Mouse (Mus musculus) frontal cortex, adult 2 months (tissue): ENCODE results near the gene 2310061N02Rik. TPM values are rescaled to one million over a fixed set of nuclear protein-coding genes. Genes with fewer than 3 reads are reported as not detected.
"Not testable (repeated sequence)": the region's sequence is repeated elsewhere in the genome, so short reads cannot be mapped to it uniquely, and the experiment has no call there.

Source experiments
- DNase-seq, 2 experiments: peaks; one replicate each; pipeline ENCODE4 v3.0.0; 2022; ENCODE audit warnings: low spot score in 1 of 2; ENCODE audit errors: extremely low spot score in 1 of 2
- polyA plus RNA-seq: library from polyadenylated mRNA; depleted of rRNA; stranded (reverse); fragments of >200 nt; gene quantifications from 2 replicates; pipeline ENCODE4 v1.2.3, GENCODE M21; 2012; rRNA removed

Gene 2310061N02Rik
- not detected in 2 replicates for polyA plus RNA-seq

DNA sequence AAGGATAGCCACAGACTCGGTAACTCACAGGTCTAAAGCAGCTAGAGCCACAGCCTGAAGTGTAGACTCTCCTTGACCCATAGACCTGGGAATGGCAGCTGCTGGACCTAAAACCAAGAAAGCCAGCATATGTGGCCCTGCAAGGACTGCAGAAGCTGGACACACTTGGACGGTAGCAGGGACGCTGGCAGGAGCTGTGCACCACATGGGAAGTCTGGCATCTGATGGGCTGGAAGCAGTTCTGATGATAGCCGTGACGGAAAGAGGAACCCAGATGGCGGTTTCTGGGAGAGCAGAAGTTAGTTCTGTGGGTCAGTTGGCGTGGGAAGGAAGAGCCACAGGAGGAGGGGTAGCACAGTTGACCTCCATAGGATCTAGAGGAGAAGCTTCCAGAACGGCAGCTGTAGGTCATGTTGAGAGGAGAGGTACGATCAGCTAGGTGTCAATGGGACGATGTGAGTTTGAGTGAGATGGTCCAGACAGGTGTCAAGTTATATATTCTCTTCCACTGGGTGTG lies at the start of gene 2310061N02Rik:
Gene 2310061N02Rik (minus strand): TSS at position 467 of the 517 bp plus-strand sequence.
- no peak for DNase-seq

DNA sequence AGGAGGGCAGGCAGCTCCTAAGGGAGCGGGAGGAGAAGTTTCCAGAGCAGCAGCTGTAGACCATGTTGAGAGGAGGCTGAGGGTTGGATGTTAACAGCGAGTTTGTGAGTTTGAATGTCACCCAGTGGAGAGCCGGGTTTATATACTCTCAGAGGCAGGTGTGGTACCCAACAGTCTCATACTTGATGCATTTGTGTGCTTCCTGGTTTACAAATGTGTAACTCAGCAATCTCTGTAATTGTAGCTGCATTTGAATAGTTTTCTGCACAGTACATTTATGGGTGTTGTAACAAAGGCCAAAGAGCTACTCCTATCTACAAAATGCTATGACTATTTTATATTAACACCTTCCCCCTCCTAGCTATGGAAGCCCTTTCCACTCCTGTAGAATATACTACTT lies 43.8 kb upstream of the 2310061N02Rik start, which contains the start of gene Krtap13:
Gene Krtap13 (minus strand): TSS at position 101 of the 400 bp plus-strand sequence.
- DNase-seq = not testable (repeated sequence)

DNA sequence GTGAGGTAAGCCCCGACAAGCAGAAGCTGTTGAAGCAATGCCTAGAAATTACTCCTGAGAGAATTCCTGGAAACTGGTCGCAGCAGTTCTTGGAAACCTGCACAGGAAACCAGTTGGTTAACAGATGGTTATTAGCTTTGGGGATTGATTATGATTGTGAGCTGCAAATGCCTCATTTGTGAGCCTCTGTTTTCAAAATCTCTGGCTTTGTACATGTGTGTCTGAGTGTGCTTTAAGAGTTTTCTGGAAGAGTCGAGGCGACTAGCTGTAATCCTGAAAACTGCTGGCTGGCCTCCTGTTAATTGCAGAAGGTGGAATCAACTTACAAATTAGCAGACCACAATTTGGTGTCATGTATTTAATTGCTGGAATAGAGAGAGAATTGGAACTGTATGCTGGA lies 40.2 kb upstream of the 2310061N02Rik start:
- DNase-seq = no peak

DNA sequence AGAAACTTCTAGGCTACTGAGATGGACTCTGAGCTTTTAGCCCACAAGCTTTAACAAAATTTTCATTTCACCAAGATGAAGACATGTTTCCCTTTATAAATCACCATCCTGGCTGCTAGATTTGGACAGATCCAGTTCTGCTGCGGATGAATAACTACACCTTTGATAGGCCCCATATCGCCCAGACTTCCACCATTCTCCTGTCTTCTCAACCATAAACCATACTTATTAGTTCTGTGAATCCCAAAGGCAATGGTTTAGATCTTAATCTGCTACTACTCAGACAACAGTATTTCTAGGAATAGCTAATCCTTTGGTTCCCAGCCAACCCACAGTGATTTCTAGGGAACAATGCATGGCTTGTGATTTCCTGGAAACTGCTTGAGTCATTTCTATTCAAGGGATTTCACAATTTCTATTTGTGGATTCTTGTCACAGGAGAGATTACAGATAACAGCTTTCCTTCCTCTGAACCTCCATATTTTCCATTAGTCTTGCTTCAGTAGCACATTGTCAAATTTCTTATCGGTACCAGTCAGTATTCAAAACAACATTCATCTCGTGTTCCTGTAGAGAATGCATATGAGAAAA lies 37.1 kb upstream of the 2310061N02Rik start:
- DNase-seq = no peak

DNA sequence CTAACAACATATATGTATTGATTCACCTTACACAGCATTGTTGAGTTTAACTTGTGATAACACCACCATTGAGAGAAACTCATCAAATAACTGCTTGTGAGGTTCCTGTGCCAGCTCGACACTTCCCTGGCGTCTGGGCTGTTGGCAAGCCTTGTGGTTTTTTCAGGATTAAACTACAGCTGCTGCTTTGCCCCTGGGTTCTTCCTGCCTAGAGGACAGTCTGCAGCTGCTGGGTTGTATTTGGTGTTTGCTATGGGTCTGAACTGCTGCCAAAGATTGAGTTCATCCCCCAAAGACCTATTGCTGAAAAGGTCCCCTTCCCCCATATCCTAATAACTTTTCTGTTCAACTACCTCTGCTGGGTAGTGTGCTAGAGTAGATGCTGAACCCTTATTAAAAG lies 27.6 kb upstream of the 2310061N02Rik start:
- DNase-seq = no peak

DNA sequence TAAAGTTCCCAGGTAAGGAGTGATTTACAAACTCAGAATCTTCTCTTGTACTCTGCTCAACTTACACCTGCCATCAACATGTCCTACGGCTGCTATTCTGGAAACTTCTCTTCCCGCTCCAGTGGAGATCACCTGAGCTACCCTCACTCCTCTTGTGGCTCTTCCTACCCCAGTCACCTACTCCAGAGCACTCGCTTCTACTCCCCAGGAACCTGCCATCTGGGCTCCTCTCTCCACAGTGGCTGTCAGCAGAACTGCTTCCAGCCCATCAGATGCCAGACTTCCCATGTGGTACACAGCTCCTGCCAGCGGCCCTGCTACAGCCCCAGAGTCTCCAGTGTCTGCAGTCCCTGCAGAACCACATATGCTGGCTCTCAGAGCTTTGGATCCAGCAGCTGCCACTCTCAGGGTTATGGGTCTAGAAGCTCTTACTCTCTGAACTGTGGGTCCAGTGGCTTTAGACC lies 21.1 kb upstream of the 2310061N02Rik start, which contains the start of gene Krtap13-1:
Gene Krtap13-1 (plus strand): TSS at position 51 of the 464 bp plus-strand sequence.
- DNase-seq = no peak

DNA sequence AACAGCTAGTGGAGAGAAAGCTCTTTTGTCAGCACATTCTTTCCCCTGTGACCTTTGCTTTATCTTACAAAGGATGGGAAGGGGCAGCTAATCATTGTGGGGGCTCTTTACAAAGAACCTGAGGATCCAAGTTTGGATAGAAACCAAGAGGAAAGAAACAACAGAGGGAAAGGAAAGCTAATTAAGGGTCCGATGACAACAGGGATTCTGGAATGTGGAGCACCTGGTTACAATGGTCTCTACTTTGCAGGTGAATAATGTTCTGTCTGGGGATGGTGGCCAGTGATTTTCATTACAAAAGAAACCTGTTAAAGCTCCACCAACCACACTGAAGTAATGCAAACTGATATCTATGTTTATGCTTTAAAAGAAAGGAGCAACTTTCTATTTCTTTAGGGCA lies 12.3 kb upstream of the 2310061N02Rik start:
- DNase-seq = no peak

DNA sequence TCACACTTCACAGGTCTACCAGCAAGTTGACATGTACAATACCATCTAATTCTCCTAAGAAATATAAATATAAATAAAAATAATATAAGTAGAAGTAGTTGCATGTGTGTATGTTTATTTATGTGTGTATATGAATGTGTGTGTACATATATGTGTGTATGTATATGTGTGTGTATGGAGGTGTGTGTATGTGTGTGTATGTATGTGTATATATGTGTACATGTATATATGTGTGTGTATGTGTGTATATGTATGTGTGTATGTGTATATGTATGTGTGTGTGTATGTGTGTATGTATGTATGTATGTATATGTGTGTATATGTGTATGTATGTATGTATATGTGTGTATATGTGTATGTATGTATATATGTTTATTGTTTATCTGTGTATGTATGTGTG lies 8.8 kb upstream of the 2310061N02Rik start:
- no peak for DNase-seq

DNA sequence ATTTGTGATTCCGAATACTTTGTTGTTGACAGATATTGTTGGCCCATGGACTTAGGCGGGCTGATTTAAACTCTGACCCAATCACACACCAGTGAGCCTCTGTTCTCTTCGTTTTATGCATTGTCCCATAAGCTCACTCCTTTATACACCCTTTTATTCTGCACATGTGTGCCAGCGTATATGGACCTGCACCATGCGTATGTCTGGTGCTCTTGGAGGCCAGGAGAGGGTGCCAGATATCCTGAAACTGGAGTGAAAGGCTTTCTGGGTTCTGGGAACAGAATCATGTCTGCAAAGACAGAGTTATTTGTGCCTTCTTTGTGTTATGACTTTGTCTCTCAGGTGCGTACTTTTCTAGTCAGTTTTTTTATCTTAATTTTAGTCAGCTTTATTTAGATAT lies 3.5 kb upstream of the 2310061N02Rik start:
- no peak for DNase-seq

DNA sequence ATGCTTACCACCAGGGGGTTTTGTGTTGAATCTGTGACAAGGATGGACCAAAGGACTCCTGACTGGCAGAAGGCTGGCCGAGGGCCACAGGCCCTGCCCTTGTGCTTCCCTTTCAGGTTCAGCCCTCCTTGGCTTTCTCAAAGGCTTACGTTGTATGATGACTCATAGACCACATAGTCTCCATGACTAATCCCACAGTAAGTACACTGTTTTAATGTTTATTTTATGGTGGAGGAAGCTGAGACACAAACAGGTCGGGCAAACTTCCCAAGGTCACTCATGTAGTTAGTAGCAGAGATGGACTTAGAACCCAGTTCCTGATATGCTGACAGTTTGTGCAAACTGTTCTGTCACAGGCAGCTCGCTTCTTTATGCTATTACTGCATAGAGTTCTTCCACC lies 3.0 kb upstream of the 2310061N02Rik start:
- no peak for DNase-seq

DNA sequence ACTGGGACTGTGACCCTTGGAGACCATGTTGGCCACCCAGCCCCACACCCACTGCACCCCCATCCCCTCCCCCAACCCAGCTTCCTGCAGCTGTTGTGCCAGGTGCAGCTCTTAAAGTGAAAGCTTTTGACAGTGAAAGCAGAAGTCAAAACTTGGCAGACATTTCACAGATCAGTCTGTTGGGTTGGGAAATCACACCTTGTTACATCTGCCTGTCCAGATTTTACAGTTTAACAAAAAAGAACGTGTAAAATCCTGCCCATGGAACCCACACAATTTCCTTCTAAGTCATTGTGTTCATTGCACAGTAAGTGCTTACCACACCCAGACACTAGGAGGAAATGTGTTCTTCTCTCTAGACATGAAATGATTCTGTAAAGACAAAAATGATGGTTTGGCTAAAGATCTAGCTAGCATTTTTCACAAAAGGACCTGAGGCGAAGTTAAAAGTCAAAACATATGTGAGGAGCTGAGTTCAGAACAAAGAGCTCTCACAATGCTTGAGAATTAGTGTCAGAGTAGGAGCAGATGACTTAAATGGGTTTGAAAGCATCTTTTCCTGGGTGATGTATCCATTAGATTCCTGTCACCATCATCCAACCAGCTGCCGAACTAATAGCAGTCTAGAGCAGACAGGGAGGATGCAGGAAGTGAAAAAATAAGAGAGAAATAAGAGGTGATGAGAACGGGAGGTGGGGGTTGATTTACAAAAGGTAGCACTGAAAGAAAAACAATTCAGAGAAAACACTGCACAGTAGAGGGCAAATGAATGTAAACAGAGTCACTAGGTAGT lies 6.5 kb downstream of the 2310061N02Rik start:
- DNase-seq = no peak

DNA sequence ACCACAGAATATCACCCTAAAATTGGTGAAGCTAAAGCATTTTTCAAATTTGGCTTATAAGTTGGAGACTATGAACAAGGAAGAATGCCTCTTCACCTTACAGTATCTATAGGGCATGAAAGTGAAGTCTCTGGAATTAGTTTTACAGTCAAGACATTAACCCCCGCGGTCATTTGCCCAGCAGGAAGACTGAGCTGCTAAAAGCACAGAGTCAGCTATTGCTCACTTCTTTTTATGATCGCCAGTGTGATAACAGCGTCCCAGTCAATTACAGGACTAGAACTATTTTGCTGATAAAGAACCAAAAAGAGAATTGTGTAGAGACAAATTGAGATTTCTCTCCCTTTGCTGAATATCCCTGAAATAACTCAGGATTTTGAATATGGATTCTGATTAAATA lies 11.5 kb downstream of the 2310061N02Rik start:
- no peak for DNase-seq

DNA sequence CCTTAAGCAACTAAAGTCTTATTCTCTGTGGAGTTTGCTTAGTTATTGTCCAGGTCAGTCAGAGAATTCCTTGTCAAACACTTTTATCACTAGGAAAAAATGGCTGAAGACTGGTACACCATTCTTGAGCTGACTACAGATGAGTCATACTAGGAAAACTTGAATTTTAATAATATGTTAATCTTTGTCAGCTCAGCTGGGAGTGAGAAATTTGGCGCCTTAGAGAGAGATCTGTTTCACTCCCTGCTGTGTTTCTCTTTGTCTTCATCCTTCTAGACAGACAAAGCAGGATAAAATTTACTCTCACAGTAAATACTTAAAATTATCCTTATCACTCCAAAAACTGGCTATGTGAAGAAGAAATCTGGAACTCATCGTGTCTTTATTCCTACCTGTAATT lies 26.5 kb downstream of the 2310061N02Rik start:
- DNase-seq = peak in 1 of 2 experiments; percentile 24

DNA sequence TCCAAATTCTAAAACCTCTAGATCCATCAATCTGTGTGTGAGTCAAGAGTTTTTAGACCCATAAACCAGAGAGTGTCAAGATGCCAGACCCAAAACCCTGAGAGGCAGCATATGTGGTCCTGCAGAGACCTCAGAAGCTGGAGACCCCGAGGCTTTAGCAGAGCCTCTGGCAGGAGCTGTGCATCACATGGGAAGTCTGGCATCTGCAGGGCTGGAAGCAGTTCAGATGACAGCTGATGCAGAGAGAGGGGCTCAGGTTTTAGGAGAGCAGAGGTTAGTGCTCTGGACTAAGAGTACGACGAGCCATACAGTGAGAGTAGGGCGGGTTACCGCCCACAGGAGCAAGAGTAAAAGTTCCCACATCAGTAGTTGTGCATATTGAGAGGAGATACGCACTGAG lies 28.7 kb downstream of the 2310061N02Rik start:
- DNase-seq = no peak

DNA sequence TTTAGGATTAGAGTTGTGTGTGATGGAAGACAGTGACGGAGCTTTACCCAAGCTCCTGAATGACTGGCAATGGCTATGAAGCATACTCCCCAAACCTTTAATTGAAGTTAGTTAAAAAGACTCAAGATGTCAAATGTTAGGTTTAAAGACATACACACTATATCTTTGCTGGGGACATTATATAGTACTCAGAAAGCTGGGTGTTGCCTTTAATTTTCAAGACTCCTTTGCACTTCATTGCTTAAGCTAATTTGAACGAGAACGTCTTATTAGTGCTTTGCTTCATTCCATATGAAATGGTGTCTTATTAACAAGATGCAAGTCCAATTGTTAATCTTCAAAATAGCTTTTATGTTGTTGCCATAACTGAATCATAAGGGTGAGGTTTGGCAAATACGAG lies 36.2 kb downstream of the 2310061N02Rik start, which contains the start of gene Krtap27-1:
Gene Krtap27-1 (minus strand): TSS at position 101 of the 400 bp plus-strand sequence.
- DNase-seq = no peak

DNA sequence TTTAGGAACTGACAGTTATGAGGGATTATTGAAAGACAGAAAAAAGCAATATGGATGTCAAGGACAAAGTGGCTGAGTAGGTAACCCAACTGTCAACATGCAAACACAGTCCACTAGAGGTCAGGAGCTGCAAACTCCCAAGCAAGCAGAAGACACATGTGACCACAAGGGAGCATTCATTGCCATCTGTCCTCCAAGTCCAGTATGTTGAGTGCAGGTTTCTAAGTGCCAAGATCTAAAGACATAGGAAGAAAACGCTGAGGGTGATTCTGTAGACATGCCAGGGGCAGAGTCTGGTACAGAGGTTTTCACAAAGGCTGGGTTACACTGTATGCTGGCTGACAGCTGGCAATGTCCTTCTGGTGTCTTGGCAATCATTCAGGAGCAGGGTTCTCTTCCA lies 50.3 kb downstream of the 2310061N02Rik start:
- DNase-seq = no peak

Other genes with a start within 250 kb of the 2310061N02Rik start
- gene Cldn17, start 201.0 kb downstream of the 2310061N02Rik start, polyA plus RNA-seq = not detected in 2 replicates
- gene Cldn8, start 144.8 kb downstream of the 2310061N02Rik start, polyA plus RNA-seq = 0.06 TPM in 1 of 2 replicates, not detected in the other
- gene Krtap24-1, start 95.7 kb downstream of the 2310061N02Rik start, polyA plus RNA-seq = not detected in 2 replicates
- not detected in 2 replicates for gene 2310079G19Rik, start 80.3 kb downstream of the 2310061N02Rik start, polyA plus RNA-seq
- not detected in 2 replicates for gene Krtap26-1, start 60.2 kb downstream of the 2310061N02Rik start, polyA plus RNA-seq
- gene Krtap27-1, start 36.3 kb downstream of the 2310061N02Rik start, polyA plus RNA-seq = not detected in 2 replicates
- not detected in 2 replicates for gene Krtap13-1, start 20.9 kb upstream of the 2310061N02Rik start, polyA plus RNA-seq
- gene Krtap13, start 43.7 kb upstream of the 2310061N02Rik start, polyA plus RNA-seq = not detected in 2 replicates
- not detected in 2 replicates for gene 2310034C09Rik, start 50.9 kb upstream of the 2310061N02Rik start, polyA plus RNA-seq
- gene 2310057N15Rik, start 66.2 kb upstream of the 2310061N02Rik start, polyA plus RNA-seq = not detected in 2 replicates
- gene Gm5965, start 69.9 kb upstream of the 2310061N02Rik start, polyA plus RNA-seq = not detected in 2 replicates
- gene Gm20741, start 104.3 kb upstream of the 2310061N02Rik start, polyA plus RNA-seq = not detected in 2 replicates
- not detected in 2 replicates for gene Krtap15, start 112.3 kb upstream of the 2310061N02Rik start, polyA plus RNA-seq
- not detected in 2 replicates for gene Krtap14, start 118.2 kb upstream of the 2310061N02Rik start, polyA plus RNA-seq
- gene Krtap19-1, start 161.4 kb upstream of the 2310061N02Rik start, polyA plus RNA-seq = not detected in 2 replicates
- not detected in 2 replicates for gene Krtap19-2, start 166.3 kb upstream of the 2310061N02Rik start, polyA plus RNA-seq
- not detected in 2 replicates for gene Krtap19-3, start 170.1 kb upstream of the 2310061N02Rik start, polyA plus RNA-seq
- not detected in 2 replicates for gene Krtap19-4, start 177.1 kb upstream of the 2310061N02Rik start, polyA plus RNA-seq
- not detected in 2 replicates for gene Krtap19-5, start 188.5 kb upstream of the 2310061N02Rik start, polyA plus RNA-seq
- gene Krtap19-9b, start 224.3 kb upstream of the 2310061N02Rik start, polyA plus RNA-seq = not detected in 2 replicates